Mouse (Mus musculus) erythroblast, embryonic 14.5 days (primary cell): Measurements from ENCODE around the gene Vmn1r217. TPM values are rescaled to one million over a fixed set of nuclear protein-coding genes. Genes with fewer than 3 reads are reported as not detected.
"Not testable (repeated sequence)": the region's sequence is repeated elsewhere in the genome, so short reads cannot be mapped to it uniquely, and the experiment has no call there.

Experiments used
- H3K27me3 ChIP-seq: 2 replicates; pipeline ENCODE4 v1.6.1; 2012; ENCODE audit warnings: inconsistent platforms; ENCODE audit not compliant: control insufficient read depth
- H3K36me3 ChIP-seq: 2 replicates; pipeline ENCODE4 v1.6.1; 2012; ENCODE audit warnings: mild to moderate bottlenecking, inconsistent platforms; ENCODE audit not compliant: control insufficient read depth
- H3K4me1 ChIP-seq: 2 replicates; pipeline ENCODE4 v1.6.1; 2012; ENCODE audit warnings: inconsistent platforms; ENCODE audit not compliant: control insufficient read depth
- H3K4me3 ChIP-seq: replicated peaks from 2 replicates; pipeline ENCODE3; 2012; ENCODE audit warnings: moderate library complexity, mild to moderate bottlenecking, inconsistent platforms
- H3K9me3 ChIP-seq: 2 replicates; pipeline ENCODE4 v1.6.1; 2012; ENCODE audit warnings: low read length, inconsistent platforms, mixed read lengths; ENCODE audit not compliant: control insufficient read depth
- GATA1 ChIP-seq: IDR thresholded peaks from 2 replicates; pipeline ENCODE4 v1.6.1; 2012; ENCODE audit warnings: low read length, inconsistent platforms, mixed read lengths
- TAL1 ChIP-seq: IDR thresholded peaks from 3 replicates; pipeline ENCODE4 v1.6.1; 2012; ENCODE audit warnings: low read length, inconsistent platforms, mixed read lengths
- polyA plus RNA-seq: library from polyadenylated mRNA; stranded (reverse); fragments of >175 nt; gene quantifications from 2 replicates; pipeline ENCODE4 v1.2.3, GENCODE M21; 2012

Vmn1r217 gene
- not detected in 2 replicates for polyA plus RNA-seq

DNA sequence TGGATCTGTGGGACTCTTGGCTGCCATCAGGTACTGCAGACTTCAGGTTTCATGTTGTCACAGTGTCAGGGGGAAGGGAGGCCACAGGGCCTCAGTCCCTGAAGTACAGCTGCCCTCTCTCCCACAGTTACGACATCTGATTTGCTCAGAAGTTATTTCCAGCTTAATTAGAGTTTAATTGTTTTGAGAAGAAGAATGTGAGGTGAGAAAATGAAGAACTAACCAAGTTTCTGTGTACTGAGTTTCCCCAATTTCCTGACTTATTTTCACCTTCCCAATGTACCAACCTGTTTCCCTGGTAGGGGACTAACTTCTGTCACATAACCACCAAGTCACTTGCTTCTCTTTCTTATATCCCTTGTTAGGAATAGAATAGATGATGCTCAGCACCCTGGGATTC lies at the start of gene Vmn1r217:
TSS of gene Vmn1r217 (minus strand) at position 101 of the 400 bp plus-strand sequence.
- H3K4me3 ChIP-seq, H3K36me3 ChIP-seq, H3K9me3 ChIP-seq, H3K27me3 ChIP-seq, H3K4me1 ChIP-seq: not testable (repeated sequence)

DNA sequence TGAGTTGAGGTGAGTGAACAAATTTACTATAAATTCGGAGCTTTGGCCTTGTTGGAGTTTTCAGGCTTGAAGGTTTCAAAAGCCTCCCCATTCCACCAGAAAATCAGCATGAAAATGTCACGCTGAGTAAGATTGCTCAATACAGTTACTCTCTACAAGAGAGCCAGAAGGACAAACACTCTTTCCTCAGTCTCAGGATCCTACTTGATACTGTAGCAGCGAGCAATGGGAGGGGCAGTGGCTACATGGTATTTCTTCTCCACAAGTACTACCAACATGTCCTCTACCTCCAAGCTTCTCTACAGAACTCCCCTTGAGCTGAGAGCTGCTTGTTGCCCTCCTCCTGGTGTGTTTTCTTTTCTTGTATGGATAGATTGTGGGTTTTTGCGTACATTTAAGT lies 48.4 kb upstream of the Vmn1r217 start:
- not testable (repeated sequence) for H3K4me1 ChIP-seq, H3K4me3 ChIP-seq, H3K36me3 ChIP-seq, H3K27me3 ChIP-seq, H3K9me3 ChIP-seq

DNA sequence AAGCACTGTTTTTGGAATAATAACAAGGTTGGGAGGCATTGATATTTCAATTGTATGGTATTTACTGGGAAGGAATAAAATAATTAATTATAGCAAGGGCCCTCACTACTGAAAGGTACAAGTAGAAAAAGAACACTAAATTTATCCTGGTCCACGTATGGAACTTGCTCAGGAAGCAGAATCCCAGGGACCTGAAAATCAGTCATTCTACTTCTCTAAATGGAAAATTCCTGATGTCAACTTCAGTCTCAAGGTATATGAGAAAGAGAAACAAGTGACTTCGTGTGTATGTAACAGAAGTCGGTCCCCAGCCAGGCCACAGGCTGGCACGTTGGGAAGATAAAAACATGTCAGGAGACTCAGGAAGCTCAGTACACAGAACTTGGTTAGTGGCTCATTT lies 41.0 kb upstream of the Vmn1r217 start, which contains the start of gene Vmn1r219:
TSS of gene Vmn1r219 (plus strand) at position 301 of the 400 bp plus-strand sequence.
- Histone ChIP-seq H3K4me1 (no peaks in the 10 kb centered on the region), H3K9me3 (no peaks in the 10 kb centered on the region), H3K27me3 (no peaks in the 10 kb centered on the region), H3K36me3 (no peaks in the 10 kb centered on the region), H3K4me3 (no peak within 1 kb of the TSS)
- TF ChIP-seq TAL1 = no peak
- no peak for TF ChIP-seq GATA1

DNA sequence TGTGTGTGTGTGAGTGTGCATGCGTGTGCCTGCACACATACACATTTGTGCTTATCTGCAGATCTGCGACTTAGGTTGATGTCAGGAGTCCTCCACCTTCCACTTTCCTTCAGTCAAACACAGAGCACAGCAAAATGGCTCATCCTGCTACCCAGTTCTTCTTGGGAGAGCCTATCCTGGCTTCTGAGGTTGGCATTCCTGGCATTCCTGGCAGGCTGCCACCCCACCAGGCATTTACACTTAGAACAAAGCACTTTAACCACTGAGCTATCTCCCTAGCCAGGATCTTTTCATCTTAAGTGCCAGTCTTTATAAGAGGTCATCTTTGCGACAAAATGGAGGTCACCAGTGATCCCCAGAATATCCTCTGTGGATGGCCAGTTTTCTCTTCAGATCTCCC lies 39.8 kb upstream of the Vmn1r217 start:
- H3K36me3 ChIP-seq = no peaks in the 10 kb centered on the region
- H3K4me3 ChIP-seq = no peak overlapping the region
- H3K9me3 ChIP-seq = no peaks in the 10 kb centered on the region
- no peaks in the 10 kb centered on the region for H3K27me3 ChIP-seq
- no peaks in the 10 kb centered on the region for H3K4me1 ChIP-seq
- TF ChIP-seq GATA1 = no peak
- TF ChIP-seq TAL1 = no peak

DNA sequence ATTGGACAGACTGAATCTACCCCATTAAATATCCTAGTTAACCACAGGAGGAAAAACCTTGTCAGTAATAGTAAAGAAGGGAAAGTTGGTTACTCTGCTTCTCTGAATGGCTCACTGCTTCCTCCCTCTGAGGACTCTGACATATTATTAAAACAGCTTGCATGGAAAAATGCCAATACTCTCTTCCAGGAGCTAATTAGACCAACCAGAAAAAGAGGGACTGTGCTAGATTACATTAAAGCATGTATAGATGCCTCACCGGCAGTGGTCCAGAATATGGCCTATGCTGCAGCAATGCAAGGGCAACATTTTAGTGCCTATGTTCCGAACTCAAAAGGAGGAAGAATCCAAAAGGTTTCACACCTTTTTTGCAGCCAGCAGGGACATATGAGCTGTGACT lies 20.9 kb upstream of the Vmn1r217 start:
- Histone ChIP-seq H3K4me3 (no peak overlapping the region), H3K9me3 (no peaks in the 10 kb centered on the region), H3K4me1 (no peaks in the 10 kb centered on the region), H3K27me3 (no peaks in the 10 kb centered on the region), H3K36me3 (no peaks in the 10 kb centered on the region)
- TF ChIP-seq TAL1 (no peak), GATA1 (no peak)

DNA sequence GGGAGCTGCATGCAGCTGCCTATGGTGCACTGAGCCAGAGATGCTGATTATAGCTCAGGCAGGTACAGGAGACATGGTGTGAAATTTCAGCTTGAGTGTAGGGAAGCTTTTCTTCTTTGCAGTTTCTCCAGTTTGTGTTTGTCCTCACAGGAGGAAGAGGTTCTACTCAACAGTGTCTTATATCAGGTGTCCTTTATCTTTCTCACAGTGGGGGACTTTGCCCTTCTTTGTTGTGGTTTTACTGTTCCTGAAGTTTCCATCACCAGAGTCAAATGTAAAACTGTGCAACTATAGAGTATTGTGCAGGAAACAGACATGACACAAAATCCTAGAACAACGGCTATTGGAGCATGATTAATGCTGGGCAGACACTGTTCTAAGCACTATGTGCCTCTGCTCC lies 15.5 kb upstream of the Vmn1r217 start:
- no peak for TF ChIP-seq TAL1
- TF ChIP-seq GATA1 = no peak
- no peaks in the 10 kb centered on the region for H3K27me3 ChIP-seq

DNA sequence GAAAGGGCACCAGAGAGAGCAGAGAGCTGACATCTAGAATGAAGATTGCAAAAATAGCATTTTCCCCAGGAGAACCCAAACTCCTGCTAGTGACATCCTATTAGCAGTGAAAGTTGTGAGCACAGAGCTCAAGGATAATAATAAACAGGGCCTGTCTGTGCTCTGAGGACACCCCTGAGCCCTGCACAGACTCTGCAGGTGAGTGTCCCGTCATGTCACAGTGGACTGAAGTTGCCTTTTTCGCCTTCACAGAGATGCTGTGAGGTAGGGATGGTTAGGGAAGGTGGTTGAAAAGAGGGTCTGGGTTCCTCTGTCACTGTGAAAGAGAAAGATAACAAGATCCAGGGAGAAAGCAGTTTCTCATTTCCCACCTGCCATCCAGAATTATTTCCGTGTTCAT lies 15.1 kb upstream of the Vmn1r217 start, which contains the start of gene Vmn1r218:
TSS of gene Vmn1r218 (plus strand) at position 57 of the 400 bp plus-strand sequence.
- Histone ChIP-seq H3K9me3 (no peaks in the 10 kb centered on the region), H3K4me1 (no peaks in the 10 kb centered on the region), H3K36me3 (no peaks in the 10 kb centered on the region), H3K27me3 (no peaks in the 10 kb centered on the region), H3K4me3 (no peak within 1 kb of the TSS)
- TF ChIP-seq GATA1 (no peak), TAL1 (no peak)

More for the DNA sequence above, 15.5 kb upstream of the Vmn1r217 start:
- Histone ChIP-seq H3K36me3 (no peaks in the 10 kb centered on the region), H3K9me3 (no peaks in the 10 kb centered on the region), H3K4me3 (no peak overlapping the region), H3K4me1 (no peaks in the 10 kb centered on the region)

DNA sequence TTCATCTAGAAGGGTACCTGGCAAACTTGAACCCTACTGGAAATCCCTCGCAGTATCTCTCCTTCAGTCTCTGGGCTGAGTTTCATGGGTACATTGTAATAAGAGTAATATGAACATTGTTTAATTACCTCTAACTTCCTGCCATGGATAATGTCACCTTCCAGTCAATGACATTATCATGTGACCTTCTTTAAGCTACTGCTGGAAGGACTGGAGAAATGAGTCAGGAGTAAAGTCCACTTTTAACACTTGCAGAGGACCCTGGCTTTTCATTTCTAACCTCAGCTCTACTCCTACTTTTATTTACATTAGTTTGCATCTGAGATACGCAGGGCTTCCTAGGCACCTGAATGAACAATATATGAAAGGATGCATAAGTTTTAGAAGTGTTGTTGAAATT lies 2.6 kb upstream of the Vmn1r217 start:
- Histone ChIP-seq H3K4me1 (no peaks in the 10 kb centered on the region), H3K27me3 (no peaks in the 10 kb centered on the region), H3K4me3 (no peak overlapping the region), H3K36me3 (no peaks in the 10 kb centered on the region), H3K9me3 (no peaks in the 10 kb centered on the region)
- TF ChIP-seq TAL1 = no peak
- TF ChIP-seq GATA1 = no peak

DNA sequence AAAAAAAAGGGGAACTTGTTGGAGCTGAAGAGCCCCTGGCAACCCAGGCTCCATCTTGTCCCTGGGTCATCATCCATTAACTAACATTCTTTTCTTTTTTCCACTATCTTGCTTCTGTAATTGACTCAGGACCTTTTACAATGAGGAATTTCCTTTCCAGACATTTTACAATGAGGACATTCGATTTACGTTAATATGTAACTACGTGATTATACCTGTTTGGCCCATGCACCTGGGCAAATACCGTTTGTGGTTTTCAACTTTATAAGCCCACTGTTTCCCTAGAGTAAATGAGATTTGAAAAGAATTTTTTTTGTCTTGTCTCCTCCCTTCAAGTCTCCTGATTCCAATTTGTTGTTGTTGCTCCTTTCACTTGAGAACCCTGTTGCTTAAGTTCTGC lies 23.6 kb downstream of the Vmn1r217 start:
- H3K27me3 ChIP-seq = no peaks in the 10 kb centered on the region
- no peak overlapping the region for H3K4me3 ChIP-seq
- TF ChIP-seq TAL1 = no peak
- no peak for TF ChIP-seq GATA1
- H3K9me3 ChIP-seq = no peaks in the 10 kb centered on the region
- no peaks in the 10 kb centered on the region for H3K4me1 ChIP-seq
- H3K36me3 ChIP-seq = no peaks in the 10 kb centered on the region

DNA sequence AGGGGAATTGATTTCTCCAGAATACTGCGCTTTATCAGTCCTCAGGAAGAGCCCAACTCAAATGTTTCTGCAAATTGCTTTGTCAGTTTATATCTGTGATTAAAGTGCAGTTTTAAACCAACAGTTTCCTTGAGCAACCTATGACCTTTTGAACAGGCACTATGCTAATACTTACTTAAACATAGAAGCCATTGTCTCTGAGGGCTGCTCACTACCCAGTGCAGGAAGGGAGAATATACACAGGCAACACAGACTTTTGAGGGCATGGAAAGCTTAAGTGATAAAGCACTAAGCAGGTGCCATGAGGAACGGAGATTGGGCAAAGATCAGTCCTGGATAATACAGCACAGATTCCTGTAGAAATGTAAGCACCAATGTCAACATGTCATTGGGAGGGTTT lies 48.7 kb downstream of the Vmn1r217 start:
- Histone ChIP-seq H3K4me1 (no peaks in the 10 kb centered on the region), H3K9me3 (no peaks in the 10 kb centered on the region), H3K27me3 (no peaks in the 10 kb centered on the region), H3K4me3 (no peak overlapping the region), H3K36me3 (no peaks in the 10 kb centered on the region)
- TF ChIP-seq TAL1 (no peak), GATA1 (no peak)
